Mouse (Mus musculus): ENCODE measurements at regions not wholly inside any gene's neighbourhood (a gene's known extent, or its start where the extent isn't known, plus 50 kb on each side); places are given as distances from the start of the nearest gene placed in this dataset.

DNA sequence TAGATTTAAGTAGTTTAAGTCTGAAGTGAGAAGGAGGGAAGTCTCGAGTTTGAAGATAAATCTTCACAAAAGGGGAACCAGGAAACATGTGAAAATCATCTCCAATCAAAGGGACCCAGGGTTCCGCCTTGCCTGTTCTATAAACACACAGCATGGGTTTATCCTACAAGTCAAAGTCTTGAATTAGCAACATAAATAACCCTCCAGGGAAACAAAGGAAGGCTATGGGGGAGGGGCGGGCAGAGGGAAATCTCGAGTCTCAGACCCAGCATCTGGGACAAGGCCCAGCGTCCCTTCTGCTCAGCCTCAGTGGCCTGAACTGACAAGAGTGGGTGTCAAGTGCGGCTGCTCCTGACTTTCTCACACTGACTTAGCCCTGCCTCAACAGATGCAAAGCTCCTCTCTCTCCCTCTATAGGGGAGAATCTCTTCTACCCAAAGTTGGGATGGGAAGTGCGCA, 240.3 kb upstream of the Lrig3 start:
- DNase-seq (ENCODE audit: low spot score in 2 of 2): peak in 1 of 2 experiments; percentile 6

DNA sequence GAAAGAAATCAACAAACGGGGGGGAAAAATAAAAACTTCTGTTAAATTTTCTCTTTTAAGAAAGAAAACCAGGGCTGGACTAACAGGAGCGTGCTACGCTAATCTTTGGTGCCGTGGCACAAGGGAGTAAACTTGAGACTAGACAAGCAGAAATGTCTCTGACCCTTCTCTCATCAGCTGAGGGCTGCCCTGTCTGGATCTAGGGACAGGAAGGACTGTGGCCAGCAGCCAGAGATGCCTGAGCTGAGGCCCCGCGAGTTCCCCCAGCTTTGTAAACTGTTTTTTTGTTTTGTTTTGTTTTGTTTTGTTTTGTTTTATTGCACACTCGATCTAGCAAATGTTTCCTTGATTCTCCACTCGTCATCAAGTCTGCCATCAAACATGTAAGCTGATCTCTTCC, 239.4 kb upstream of the Lrig3 start:
- DNase-seq (ENCODE audit: low spot score in 2 of 2): no peak

DNA sequence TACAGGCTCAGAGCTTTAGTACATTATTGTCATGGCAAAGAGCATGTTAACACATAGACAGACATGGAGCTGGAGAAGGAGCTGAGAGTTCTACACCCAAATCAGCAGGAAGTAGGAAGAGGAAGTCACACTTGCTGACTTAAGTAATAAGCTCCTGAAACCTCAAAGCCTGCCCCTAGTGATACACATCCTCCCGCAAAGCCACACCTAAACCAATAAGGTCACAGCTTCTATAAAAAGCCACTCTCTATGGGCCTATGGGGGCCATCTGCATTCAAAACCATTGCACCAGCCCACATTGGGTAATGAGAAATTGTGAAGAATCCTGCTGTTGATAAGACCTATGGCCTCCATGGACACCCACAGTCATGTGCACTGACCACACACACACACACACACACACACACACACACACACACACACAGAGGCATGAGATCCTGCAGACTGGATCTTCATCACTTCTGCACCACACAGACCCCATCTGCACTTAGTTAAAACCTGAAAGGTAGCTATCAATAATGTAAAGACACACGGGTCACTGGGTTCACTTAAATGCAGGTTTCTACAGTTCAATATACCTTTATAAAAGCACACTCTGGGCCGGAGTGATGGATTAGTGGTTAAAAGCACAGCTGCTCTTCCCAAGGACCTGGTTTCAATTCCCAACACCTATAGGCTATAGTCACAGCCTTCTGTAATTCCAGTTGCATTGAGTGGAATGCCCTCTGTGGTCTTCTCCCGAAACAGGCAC, 230.0 kb upstream of the Lrig3 start:
- DNase-seq (ENCODE audit: low spot score in 2 of 2): no peak

DNA sequence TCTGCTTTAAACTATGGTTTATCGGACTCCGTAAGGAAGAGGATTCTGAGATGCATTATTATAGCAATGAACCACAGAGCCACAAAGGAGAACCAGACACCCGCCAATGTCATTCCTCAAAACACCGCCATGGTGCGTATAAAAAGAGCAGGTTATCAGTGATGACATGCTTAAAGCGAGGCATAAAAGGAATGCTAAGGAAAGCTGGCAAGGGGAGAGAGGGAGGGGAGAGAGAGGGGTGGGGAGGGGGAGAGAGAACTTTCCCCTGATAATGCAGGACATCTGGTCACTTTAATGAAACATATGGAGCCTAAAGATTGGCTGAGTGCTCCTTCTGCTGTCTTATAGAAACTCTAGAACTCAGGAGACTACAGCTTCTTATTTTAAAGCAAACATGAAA, 222.8 kb upstream of the Lrig3 start:
- DNase-seq (ENCODE audit: low spot score in 2 of 2): no peak

DNA sequence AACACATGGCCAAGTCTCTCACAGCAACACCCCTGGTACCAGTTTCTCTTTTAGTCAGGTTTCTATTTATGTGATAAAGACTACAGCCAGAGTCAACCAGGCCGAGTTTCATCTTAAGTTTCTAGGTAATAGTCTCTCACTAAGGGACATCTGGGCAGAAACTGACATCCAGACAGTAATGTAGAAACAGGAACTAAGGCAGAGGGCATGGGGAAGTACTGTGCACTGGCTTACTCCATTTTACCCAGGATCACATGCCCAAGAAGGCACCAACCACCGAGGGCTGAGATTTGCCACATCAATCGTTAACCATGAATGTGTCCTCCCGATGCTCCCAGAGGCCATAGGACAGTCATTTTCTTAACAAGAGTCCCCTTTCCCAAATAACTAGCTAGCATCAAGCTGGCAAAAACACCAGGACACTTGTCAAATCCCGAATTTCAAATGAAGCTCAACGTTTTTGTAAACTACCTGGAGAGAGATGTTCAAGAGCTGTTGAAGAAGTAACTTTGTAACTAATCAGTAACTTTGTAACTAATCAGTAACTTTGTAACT, 216.9 kb upstream of the Lrig3 start:
- DNase-seq (ENCODE audit: low spot score in 2 of 2): no peak

DNA sequence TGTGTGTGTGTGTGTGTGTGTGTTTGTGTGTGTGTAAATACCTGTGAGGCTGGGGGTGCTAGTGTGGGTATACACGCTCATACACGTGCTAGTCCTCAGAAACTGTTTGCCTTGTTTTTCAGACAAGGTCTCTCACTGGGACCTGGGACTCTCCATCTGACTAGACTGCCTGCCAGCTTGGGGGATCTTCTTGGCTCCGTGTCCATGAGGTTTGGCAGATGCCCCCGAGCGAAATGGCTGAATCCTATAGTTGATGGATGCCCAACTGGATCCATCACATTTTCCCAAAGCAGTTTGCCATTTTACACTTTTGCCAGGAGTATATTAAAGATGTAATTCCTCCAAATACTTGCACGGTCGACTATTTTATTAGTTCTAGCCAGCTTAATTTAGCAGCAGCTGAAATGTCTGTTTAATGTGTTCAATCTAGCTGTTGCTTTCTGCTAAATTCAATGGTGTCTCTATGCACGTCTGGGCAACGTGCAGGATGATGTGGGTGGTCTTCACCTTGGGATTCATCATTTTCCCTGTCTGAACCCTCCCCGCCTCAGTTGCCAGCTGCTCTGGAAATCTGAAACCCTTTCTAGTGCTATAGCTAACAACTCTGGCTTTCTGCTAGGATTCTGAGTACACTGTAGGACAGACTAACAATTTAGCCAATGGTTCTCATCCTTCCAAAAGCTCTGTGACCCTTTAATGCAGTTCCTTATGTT, 213.3 kb upstream of the Lrig3 start:
- peak in 1 of 2 experiments; percentile 46 for DNase-seq (ENCODE audit: low spot score in 2 of 2)

DNA sequence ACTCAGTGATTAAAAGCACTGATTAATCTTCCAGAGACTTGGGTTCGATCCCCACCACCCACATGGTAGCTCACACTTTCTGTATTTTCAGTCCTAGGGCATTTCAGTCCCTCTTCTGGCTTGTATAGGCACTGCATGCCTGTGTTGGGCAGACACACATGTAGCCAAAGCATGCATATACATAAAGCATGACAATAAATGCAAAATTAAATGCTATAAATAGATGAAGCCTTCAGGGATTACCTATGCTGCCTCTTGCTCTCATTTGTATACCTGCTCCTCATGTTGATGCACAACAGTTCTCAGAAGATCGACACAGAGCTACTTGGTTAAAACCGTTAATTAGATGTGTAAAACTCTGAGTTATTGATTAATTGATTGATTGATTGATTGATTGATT, 206.8 kb upstream of the Lrig3 start:
- DNase-seq (ENCODE audit: low spot score in 2 of 2): no peak

DNA sequence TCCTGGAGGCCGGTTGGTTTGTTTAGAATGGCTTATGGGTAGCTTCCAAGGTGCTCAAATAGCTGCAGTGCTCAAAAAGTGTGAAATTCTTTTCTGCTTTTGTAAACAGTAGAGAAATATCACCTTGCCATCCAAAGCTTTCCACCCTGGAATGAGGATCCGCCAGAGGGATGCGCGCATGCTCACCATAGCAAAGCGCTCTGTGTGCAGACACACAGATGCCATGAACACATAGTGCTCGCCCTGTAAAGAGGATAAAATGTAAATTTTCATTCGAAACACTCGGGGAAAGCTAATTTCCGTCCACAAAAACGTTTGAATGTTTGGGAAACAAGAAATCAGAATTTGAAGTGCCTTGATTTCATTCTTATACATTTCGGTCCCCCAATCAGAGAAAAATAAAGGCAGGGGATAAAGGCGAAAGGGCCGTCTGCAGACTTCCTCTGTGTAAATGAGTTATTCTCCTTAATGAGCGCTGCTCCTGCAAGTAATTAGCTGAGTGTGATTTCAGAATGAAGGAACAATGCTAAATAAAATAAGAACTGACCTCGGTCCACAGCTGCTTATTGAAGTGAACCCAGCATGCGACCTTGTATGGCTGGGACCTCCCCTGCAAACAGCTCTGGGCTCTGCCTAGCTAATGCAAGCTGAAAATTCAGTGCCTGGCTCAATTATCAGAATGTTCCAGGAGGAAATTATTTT, 203.4 kb upstream of the Lrig3 start:
- no peak for DNase-seq (ENCODE audit: low spot score in 2 of 2)

DNA sequence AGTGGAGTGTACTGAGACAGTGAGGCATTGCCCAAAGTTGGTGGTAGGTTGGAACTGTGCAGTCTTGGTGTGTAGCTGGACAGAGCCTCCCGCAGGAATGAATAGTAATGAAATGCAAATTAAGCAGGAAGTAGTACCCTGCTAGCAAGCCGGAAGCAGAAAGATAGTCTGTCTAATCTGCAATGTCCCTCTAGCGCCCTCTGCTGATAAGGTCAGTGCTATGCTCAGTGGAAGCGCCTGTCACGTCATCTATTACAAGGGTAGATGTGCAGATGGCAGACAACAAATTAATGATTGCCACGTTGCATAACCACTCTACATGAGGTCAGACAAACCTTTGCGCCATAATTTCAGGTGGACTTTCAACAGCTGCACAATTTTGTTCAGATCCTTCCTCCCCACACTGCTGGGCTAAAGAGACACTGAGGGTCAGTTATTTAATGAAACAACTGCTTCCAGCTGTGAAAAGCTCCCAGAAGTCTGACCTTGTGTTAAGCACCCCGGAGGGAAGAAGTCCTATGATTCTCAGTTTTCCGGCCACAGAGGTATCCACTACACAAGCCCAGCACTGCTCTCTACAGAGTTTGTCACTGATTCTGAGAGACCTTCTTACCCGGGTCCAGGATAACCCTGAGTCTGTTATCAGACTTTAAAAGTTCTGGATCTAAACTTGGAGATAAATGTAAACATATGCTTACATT, 201.4 kb upstream of the Lrig3 start:
- DNase-seq (ENCODE audit: low spot score in 2 of 2): peak in 1 of 2 experiments; percentile 26

DNA sequence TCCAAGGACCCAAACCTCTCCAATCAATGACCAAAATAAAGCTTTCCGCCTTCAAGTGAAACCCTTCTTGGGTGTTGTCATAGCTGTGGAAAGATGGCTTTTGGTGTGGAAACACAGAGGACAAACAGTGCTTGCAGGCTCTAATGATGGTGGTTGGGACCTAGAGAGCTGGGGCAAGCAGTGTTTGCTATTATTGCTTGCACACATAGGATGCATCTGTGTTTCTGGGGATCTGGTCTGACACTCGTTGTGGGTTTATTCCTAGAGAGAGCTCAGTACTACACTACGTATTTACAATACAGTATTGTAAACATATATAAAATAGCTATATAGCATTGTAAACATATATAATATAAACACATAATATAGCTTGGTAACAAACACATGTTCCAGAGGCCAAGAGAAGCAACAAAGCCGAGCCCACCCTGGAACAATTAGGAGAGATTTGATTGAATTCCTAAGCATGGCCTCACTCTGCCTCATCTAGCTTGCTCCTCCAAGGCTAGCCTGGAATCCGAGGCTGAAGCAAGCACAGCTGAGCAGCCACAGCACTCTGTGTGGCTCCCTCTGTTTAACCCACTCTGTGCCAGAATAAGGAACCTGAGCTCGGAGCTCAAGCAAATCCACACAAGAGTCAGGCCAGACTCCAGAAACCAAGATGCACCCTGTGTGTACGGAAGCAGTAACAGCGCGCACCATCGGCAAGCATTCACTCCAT, 200.7 kb upstream of the Lrig3 start:
- DNase-seq (ENCODE audit: low spot score in 2 of 2): no peak

DNA sequence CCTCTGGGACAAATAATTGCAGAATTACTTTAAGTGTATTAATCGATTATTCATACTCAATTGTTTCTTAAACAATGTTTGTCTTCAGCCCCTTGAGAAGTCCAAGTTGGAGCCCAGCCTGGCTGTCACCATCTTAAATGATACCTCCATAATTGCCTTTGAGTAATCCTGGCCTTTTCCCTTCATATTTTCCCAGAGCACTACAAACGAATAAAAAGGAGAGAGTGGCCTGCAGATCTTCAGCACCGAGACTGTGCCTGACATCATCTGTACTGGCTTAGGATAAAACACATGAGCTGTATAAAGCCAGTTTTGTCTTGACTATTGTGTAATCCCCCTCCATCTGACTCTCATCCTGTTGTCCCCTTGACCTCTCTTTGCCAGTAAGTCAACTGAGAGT, 197.7 kb upstream of the Lrig3 start:
- no peak for DNase-seq (ENCODE audit: low spot score in 2 of 2)

DNA sequence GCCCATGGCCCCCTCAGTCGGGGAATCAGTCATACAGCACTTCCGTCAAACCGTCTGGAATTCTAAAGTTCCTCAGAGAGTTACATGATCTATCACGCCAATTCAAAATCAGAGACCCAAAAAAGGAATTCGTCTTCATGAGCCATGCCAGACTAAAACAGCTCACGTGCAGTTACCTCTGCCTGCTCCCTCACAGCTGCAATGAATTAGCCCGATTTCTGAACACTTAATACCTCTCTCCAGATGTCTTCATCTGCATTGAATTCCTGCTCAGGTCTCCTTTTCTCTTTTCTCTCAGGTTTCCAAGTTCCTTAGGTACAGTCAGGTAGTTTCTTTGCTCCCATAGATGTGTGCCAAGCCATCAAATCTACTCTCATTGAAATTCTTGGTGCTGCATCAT, 192.4 kb upstream of the Lrig3 start:
- DNase-seq (ENCODE audit: low spot score in 2 of 2): no peak

DNA sequence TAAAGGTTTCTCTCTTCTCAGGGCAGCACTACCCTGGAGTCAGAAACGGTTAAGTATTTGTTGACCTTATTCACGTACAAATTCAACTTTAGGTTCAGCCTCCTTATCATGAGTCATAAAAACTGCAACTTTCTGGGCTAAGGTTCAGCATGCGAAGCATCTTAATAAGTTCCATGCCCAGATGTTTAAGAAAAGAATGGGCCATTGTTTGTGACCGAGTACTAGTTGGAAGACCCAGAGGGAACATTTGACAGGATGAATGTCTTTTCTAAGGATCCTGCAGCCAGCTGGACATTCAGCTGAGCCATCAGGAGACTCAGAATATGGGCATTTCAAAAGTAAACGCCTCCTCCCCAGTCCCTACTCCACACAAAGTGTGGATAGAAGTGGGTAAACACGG, 183.5 kb upstream of the Lrig3 start:
- no peak for DNase-seq (ENCODE audit: low spot score in 2 of 2)

DNA sequence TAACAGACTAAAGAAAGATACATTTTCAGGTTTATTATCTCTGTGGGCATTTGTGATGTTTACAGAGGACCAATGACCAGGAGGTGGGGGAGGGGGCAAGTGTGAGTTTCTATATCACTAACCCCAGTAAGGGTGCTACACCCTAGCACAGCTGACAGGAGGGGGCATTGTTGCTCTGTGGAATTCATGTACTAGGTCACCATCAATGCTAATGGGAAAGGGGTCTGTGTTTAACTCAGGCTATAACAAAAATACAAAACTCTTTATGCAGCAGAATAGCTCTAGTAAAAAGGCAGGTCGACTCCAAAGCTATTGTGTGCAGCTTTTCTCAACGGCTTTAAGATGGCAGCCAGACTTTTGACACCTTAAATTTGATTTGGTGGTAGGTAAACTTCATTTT, 181.1 kb upstream of the Lrig3 start:
- peak in 1 of 2 experiments; percentile 27 for DNase-seq (ENCODE audit: low spot score in 2 of 2)

DNA sequence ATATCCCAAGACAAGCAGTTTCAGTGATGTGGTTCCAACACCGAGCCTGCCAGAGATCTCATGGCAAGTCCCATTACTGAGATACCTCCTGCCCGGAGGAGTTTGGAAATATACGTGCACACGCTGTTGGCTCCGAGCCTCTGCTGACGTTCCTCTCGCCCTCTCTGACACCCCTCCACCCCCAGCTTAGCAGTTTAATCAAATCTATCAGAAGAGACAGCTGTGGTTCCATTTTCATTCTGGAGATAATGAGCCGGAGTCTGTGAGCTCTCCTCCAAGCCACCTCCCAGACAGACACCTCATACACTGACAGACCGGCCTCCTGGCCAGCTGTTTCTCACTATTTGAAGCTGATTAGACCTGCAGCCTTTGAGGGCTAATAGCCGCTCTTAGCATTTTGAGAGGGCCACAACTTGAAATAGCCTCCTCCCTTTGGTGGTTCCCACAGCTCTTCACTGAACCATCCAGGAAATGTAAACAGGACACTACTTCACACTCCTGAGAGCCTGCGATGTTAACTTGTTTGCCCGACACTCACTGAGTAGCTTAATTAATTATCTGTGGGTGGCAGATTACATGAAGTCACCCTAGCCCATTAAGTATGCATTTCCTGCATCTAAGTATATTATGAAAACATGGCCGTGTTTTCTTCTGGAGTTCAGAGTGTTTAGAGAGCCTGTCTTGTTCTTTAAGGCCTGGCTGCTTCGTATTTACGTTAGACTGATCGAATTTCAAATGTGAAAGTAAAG, 180.3 kb upstream of the Lrig3 start:
- no peak for DNase-seq (ENCODE audit: low spot score in 2 of 2)

DNA sequence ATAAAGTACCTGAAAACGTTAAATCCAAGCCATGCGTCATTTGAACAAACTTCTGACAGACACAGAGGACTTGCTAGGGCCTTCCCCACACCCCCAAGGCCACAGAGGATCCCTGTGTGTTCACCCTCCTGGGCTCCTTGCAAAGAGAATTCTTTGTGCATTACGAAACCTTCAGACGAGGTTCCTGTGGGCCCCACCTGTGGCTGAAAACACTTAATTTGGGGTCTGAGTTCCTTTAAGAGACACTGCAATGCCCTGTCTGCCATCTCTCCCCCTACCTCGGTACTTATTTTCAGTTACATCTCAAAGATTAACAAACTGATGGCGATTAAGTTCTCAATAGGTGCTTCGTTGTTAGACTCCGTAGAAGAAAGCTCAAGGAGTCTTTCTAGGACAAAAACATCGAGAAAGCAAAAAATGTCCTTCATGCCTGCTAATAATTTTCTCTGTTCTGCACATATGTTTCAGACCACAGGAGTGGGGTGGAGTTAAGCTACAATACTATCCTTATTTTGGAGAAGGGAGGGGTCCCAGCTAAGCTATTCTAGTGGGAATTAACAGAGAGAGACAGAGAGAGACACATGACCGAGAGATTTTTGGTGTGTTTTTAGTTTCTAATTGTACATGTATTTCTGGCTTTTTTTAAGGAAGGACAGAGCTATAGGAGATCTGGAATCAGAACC, 179.6 kb upstream of the Lrig3 start:
- DNase-seq (ENCODE audit: low spot score in 2 of 2): no peak

DNA sequence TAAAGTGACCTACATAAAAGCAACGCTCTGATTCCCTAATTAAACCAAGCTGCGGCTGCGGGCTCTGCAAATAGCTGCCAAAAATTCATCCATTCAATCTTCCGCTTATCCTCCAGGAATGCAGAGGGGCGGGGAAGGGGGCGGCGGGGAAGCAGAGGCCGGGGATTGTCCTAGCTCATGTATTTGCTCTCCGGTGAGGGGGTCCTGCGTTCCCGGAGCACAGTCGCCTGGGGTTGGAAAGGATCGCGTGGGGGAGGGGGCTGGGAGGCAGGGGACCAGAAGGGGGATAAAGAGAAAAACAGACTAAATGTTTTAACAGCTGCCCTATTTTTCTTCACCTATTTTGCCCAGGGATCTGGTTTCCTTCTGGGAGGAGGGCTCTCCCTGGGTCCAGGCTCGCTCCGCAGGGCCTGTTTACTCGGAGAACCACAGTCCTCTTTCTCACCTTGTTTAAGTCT, 179.1 kb upstream of the Lrig3 start:
- peak in 1 of 2 experiments; percentile 31 for DNase-seq (ENCODE audit: low spot score in 2 of 2)

DNA sequence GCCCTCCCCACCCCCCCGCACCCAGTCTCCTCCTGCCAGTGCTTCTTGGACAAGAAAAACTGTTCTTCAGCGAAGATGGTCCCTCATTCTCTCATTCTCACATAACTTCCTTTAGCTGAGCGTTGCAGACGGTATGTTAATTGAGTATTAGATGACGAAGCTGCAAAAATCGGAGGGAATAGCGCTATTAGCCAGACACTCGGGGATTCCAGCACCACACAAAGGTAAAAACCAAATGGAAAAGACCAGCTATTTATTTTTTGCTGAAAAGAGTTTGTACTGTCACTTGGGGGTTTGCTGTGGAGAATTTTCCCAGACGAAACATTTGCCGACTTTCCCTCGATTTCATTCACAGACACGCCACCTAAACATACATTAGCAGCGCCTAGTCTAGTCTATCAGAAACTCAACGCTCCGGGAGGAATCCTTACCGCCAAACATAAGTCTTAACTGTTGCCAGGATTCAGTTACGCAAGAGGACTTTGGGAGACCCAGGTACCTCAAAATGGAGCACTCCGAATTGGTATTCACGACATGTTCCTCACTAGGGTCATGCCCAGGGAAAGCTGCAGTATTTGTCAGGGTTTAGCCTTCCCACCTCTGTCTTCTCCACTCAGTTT, 178.4 kb upstream of the Lrig3 start:
- no peak for DNase-seq (ENCODE audit: low spot score in 2 of 2)

DNA sequence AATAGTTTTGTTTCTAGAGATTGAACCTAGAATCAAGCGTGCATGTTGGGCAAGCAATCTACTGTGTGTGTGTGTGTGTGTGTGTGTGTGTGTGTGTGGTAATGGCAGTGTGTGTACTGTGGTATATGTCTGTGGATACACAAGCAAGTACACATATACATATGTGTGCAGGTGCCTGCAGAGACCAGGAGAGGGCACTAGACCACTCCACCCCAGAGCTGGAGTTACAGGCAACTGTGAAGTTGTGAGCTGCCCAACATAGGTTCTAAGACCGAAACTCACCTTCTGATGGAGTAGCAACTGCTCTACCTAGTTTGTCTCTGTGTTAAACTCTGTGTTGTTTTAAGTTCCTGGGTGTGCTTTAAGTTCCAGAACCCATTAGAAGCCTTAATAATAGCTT, 177.7 kb upstream of the Lrig3 start:
- DNase-seq (ENCODE audit: low spot score in 2 of 2): no peak

All from cerebellum, postnatal 4 days (tissue).